Mouse (Mus musculus) adrenal gland, adult (tissue): Measurements from ENCODE around the gene Olfr1065.
A peak's percentile ranks its signal among the peaks of the same experiment; 100 is the strongest.
"Not testable (repeated sequence)": the region's sequence is repeated elsewhere in the genome, so short reads cannot be mapped to it uniquely, and the experiment has no call there.

Experiments
- DNase-seq, 2 experiments: peaks; one replicate each; pipeline ENCODE4 v3.0.0; 2022 to 2023; ENCODE audit warnings: low spot score in 1 of 2; ENCODE audit not compliant: inconsistent age in 2 of 2

The Olfr1065 gene

GRCm38 (mm10) chr2:86450491-86450890 lies at the start of gene Olfr1065:
Gene Olfr1065, minus strand, starts transcription at chr2:86450591.
- not testable (repeated sequence) for DNase-seq

- DNase-seq = no peak
These were observed 36.9 kb upstream of the Olfr1065 start, which contains the start of gene Olfr228 for GRCm38 (mm10) chr2:86487286-86487685. Gene Olfr228, minus strand, starts transcription at chr2:86487386.

GRCm38 (mm10) chr2:86464442-86465109 lies 14.2 kb upstream of the Olfr1065 start:
- DNase-seq = peak; percentile 24 to 76

- no peak for DNase-seq
These were observed 10.0 kb upstream of the Olfr1065 start for GRCm38 (mm10) chr2:86460434-86460833.

GRCm38 (mm10) chr2:86456169-86456568 lies 5.8 kb upstream of the Olfr1065 start, which contains the start of gene Olfr1066:
Gene Olfr1066, minus strand, starts transcription at chr2:86456269.
- no peak for DNase-seq

- not testable (repeated sequence) for DNase-seq
These were observed 8.3 kb downstream of the Olfr1065 start for GRCm38 (mm10) chr2:86442101-86442500.

GRCm38 (mm10) chr2:86428511-86428910 lies 21.9 kb downstream of the Olfr1065 start:
- not testable (repeated sequence) for DNase-seq

GRCm38 (mm10) chr2:86426649-86427048 lies 23.7 kb downstream of the Olfr1065 start, which contains the start of gene Olfr1062:
Gene Olfr1062, minus strand, starts transcription at chr2:86426749.
- not testable (repeated sequence) for DNase-seq

GRCm38 (mm10) chr2:86413950-86414349 lies 36.4 kb downstream of the Olfr1065 start, which contains the start of gene Olfr1061:
Gene Olfr1061, minus strand, starts transcription at chr2:86414050.
- DNase-seq = no peak

- DNase-seq = no peak
These were observed 55.3 kb downstream of the Olfr1065 start for GRCm38 (mm10) chr2:86395114-86395513.
